Mouse (Mus musculus): Measurements from ENCODE around the gene Ces4a.

DNA sequence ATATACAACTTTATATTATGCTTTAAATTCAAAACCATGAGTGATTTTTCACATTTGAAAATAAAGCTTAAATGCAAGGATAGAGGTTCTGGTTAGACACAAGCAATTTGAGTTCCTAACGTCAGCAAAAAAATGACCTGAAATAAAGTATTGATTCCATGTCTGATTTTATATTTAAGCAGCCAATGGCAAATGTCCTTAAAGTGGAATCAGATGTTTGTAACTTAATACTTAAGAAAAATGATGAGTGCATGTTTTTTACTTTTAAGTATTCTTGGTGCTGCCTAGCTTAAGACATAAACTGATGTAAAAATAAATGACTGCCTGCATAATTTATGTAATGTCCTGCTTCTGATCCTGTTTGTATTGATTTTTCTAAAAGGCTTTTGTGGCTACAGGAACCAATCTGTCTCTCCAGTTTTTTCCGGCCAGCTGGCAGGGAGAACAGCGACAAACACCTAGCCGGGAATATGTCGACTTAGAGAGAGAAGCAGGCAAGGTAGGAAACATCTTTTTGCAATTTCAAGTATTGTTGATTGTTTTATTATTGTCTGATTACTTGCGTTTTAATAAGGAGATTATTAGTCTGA lies 46.7 kb downstream of the Ces4a start:
- no peak for TF ChIP-seq CTCF (IDR thresholded peaks at IDR 0.05; ENCODE audit: low read depth)
- no peak for TF ChIP-seq EP300 (IDR thresholded peaks at IDR 0.05; ENCODE audit: low read depth)

Data from liver, embryonic 14.5 days (tissue).